In genomic region chr3:98013401-98014281, GRCm38 (mm10) we compare ENCODE assay signal across 1 mouse cellular context.
TF ChIP-seq lines count a peak whose summit lies in the region.

Gene Notch2, plus strand, starts transcription at chr3:98013527.

TF ChIP-seq in CH12.LX, 34 proteins besides CTCF, POLR2A, EP300 and RAD21 (continued from another document):
- TF ChIP-seq ZNF384 (IDR thresholded peaks at IDR 0.05; ENCODE audit: low read depth, low read length) (0 out of 2 replicates have a peak, but pooled peaks have one; percentile 2), POLR2AphosphoS2 (IDR thresholded peaks at IDR 0.05; ENCODE audit: low read depth, low read length) (no peak), MAFK (IDR thresholded peaks at IDR 0.05; ENCODE audit: insufficient replicate concordance, low read length) (no peak), SIN3A (IDR thresholded peaks at IDR 0.05; ENCODE audit: low read length) (peak; percentile 47; the same call in 1 of the 2 replicates), BHLHE40 (IDR thresholded peaks at IDR 0.05; ENCODE audit: low read depth, low read length) (peak; percentile 34; the same call in 1 of the 2 replicates), IRF4 (IDR thresholded peaks at IDR 0.05; ENCODE audit: low read depth, low read length) (peak; percentile 76; the same call in 1 of the 2 replicates), SMC3 (IDR thresholded peaks at IDR 0.05; ENCODE audit: low read depth, low read length) (no peak), TCF12 (IDR thresholded peaks at IDR 0.05; ENCODE audit: low read depth, low read length) (peak; percentile 96), MYC (IDR thresholded peaks at IDR 0.05; ENCODE audit: low read depth, low read length) (no peak), MEF2A (IDR thresholded peaks at IDR 0.05; ENCODE audit: borderline replicate concordance, low read depth, low read length) (peak; percentile 72; the same call in 1 of the 2 replicates), MXI1 (IDR thresholded peaks at IDR 0.05; ENCODE audit: low read depth, low read length) (peak; percentile 69)
